Mouse (Mus musculus): ENCODE data around the gene Auts2.
A peak's percentile ranks its signal among the peaks of the same experiment; 100 is the strongest.

The Auts2 gene

DNA sequence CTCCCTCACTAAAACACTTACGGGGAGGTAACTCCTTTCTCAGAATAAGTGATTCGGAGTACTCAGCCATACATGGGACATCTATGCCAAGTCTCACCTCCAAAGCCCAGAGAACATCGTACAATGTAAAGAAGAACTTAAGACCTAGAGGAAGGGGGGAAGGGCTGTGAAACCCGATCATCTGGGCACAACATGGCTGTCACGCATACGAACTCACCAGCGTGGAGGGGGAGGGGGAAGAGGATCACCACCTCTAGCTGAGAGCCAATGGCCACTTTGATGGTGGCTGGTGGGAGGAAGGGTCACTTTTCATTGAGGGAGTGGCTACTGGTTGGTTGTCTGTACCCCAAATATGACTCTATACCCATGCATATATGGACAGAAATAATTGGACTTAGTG lies 1053.3 kb downstream of the Auts2 start:
- no peak for DNase-seq

- no peak for DNase-seq
Observed at GRCm38 (mm10) chr5:131486527-131486926, 1056.6 kb downstream of the Auts2 start.

DNA sequence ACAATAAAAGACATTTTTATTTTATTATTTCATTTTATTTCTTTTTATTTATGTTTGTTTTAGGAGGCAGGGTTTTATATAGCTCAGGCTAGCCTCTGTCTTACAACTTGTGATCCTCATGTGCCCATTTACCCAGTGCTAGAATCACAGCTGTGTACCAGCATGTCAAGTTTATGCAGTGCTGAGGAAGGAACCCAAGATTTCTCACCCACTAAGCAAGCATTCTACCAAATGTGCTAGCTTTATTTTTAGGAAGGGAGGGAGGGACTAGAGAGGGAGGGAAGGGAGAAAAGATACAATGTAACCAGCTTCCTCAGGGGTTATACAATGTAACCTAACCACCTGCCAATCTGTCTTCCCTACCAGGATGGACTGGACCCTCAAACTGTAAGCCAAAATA lies 1067.9 kb downstream of the Auts2 start:
- no peak for DNase-seq

GRCm38 (mm10) chr5:131468609-131469008 lies 1074.5 kb downstream of the Auts2 start:
- DNase-seq, result no peak

- DNase-seq, result no peak
Observed at GRCm38 (mm10) chr5:131466131-131466530, 1077.0 kb downstream of the Auts2 start.

DNA sequence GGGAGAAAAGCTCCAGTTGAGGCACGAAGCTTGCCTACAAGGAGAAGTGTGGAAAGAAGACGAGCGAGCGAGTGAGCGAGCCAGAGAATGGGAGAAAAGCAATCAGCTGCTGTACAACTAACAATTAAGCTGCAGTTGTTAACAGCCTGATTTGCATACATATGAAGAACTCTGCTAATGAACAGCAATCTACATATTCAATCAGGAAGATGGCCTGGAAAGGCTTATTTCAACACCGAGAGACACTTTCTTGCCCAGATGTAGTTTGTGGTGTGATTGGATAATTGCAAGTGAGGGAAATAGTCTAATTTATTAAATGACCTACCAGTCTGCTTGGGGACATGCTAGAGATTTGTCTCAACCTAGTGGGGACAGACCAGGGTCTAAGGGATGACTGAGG lies 1079.7 kb downstream of the Auts2 start:
- DNase-seq, result no peak

DNA sequence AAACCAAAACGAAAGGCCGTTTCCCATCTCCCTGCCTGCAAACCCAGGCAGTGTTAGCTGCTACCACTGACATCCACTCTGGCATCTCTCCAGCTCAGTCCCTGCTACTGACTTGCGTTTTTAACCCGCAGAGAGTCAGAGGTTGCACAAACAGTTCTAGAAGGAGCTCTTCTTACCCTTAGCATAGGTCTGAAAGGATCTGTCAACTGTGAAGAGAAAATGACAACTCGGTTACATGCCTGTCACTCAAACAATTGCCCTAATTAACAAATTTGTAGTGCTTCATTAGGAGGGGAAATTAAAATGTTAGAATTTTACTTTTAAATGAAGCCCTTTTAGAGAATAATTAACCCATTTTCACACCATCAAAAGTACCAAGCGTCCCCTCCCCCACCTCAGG lies 1083.2 kb downstream of the Auts2 start:
- no peak for DNase-seq

DNA sequence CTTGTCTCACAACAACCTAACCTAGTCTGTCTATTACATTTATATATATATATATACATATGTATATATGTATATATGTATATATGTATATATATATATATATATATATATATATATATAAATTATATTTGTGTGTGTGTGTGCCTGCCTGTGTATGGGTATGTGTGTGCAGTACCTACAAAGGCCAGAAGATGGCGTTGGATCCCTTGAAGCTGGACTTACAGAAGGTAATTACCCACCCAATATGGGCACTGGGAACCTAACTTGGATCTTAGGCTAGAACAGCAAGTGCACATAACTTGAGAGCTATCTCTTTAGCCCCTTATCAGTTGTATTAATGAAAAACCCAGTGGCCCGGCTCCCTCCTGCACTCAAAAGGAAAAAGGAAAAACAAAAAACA lies 1083.6 kb downstream of the Auts2 start:
- DNase-seq, result no peak

GRCm38 (mm10) chr5:131458700-131459099 lies 1084.4 kb downstream of the Auts2 start:
- no peak for DNase-seq

DNA sequence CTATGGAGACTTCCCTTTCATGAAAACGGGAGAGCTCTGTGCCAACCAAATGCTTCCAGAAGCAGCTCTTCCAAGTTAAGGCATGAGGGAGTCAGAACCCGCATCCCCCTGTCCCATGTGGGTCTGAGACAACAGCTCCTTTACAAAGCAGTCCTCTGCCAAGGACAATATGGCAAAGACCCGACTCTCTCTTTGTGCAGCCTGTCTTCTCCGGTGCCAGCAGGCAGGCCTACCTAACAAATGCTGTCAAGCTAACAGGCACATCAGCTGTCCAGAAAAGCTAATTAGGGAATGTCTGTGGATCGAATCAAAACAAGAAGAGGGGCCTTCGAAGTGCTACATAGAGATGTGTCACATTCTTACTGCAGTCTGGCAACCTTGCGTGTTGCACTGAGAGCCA lies 1085.1 kb downstream of the Auts2 start:
- DNase-seq, result no peak

DNA sequence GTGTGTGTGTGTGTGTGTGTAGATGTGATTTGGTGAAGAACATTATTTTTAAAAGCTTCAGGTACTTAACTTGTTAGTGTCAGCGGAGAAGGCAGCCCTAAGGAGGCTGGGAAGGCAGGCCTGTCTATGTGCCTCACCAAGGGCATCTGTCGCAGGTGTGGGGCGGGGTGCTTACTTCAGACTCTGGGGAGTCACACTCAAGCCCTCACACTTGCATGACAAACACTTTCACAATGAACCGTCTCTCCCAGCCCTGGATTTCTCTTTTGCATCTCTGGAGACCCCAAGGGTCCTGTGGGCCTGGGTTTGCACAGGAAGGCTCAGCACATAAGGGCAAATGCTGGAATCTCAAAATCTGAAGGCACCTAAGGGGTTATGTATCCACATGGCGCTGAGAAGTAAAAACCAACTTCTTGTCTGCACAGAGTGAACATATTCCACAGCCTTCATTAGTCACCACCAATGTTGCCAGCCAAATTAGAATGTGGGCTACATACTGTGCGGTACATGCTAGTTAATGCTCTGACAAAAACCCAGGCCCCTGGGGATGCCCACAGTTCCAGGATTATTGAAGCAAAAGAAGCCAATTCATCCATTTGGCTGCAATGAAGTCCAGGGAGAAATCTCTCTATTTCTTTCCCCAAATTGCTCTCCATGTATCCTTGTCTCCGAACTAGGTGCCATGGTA lies 1093.8 kb downstream of the Auts2 start:
- DNase-seq, result no peak

GRCm38 (mm10) chr5:131435239-131435876 lies 1107.8 kb downstream of the Auts2 start:
- DNase-seq, result no peak

- no peak for DNase-seq
Observed at GRCm38 (mm10) chr5:131433291-131433690, 1109.9 kb downstream of the Auts2 start.

- DNase-seq, result no peak
Observed at GRCm38 (mm10) chr5:131431896-131432295, 1111.2 kb downstream of the Auts2 start.

- peak; percentile 63 for DNase-seq
Observed at GRCm38 (mm10) chr5:131430109-131430508, 1113.0 kb downstream of the Auts2 start.

- no peak for DNase-seq
Observed at GRCm38 (mm10) chr5:131429563-131429962, 1113.6 kb downstream of the Auts2 start.

- DNase-seq, result peak; percentile 94
Observed at GRCm38 (mm10) chr5:131427734-131428413, 1115.3 kb downstream of the Auts2 start.

GRCm38 (mm10) chr5:131422737-131423136 lies 1120.4 kb downstream of the Auts2 start:
- DNase-seq, result no peak

DNA sequence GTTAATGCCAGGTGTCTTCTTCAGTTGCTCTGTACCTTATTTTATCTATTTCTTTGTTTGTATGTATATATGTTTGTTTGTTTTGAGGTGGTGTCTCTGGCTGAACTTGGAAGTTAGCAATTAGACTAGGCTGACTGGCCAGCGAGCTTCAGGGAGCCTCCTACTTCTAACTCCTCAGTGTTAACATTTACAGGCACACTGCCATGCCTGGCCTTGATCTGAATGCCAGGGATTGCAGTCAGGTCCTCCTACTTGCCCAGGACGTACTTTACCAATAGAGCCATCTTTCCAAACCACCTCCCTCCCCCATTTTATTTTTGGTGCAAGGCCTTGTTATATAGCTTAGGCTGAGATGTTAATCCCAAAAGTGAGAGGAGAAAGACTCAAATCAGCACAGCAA lies 1122.7 kb downstream of the Auts2 start:
- no peak for DNase-seq

DNA sequence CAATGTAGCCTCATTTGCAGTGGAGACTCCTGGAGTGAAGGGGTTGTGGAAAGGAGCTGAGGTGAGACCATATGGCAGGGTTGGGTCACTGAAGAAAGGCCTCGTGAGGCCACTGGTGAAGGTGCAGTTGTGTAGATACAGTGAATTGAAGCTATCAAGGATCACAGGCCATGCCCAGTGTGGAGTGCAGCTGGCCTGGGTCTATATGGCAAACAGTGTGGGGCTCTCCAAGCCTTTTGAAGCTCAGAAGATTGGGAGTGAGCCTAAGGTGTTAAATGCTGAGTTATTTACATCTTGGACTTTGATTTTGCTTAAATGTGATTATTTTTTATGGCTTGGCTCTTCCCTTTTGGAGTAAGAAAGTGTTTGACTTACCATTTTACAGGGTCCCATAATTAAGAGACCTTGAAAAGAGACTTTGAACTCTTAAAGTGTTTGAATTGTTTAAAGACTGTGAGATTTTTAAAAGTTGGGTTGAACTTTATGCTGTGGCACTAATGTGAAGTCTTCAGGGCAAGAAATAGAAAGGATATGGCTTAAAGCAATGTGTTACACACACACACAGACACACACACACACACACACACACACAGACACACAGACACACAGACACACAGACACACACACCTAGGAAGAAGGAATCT lies 1127.1 kb downstream of the Auts2 start:
- DNase-seq, result no peak

DNA sequence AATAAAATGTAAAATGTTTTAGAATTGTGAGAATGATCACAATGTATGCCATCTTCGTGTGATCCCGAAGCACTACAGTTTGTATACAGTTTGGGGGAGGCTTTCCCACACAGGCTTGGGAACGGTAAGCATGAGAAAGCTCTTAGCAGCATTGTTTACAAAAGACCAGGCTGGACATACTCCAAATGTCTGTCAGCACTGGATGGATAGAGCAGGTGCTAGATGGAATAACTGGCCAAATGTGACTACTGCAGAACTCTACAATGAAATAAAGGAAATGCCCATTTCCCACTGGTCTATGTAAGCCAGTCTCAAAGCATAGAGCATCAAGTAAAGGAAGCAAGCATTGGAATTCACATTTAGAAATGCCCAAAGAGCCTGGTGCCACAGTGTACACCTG lies 1144.9 kb downstream of the Auts2 start:
- no peak for DNase-seq

DNA sequence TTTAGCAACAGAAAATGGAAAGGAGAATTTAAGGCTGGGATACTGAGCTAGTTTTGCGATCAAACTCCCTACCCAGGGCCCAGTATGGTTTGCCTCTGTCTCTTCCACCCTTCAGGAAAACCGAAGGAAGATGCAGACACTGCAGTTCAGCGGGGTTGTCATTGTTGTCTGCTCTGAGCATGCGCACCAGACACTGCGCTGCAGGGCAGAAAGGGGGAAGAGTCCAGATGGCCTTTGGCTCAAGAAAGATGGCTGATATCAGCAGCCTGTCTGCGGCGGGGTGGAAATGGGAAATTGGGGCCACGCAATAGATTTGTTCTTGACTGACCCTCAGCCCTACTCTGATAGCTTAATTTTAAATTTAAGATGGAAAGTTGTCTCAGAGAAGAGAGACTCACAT lies 1147.4 kb downstream of the Auts2 start:
- no peak for DNase-seq
